In the genomic region with DNA sequence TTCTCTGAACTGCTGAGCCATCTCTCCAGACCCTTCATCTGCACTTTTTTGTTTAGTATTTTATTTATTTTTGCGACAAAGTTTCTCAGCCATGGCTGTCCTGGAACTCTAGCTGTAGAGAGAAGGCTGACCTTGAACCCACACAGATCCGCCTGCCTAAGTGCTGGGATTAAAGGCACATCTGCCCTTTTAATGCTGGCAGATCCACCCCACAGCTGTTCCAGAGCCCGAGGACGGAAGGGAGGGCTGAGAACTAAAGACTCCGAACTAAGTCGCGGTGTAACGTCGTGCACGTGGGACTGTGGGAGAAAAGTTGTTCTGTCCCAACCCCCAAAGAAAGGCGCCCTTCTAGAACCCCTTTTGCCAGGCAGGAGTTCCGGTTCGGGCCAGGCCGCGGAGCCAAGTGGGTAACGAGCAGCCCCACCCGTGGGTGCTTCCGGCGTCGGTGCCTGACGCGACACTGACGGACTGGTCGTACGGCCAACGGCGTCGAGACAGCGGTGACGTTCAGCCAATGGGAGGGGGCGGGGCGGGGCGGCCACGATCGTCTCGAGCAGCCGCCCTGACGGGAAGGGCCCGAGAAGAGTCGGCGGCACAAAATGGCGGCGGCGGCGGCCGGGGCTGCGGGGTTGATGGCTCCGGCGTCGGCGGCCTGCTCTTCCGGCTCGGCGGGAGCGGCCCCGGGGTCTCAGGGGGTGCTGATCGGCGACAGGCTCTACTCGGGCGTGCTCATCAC, we compare ENCODE assay signal across 8 mouse cellular contexts. TPM values are rescaled to one million over a fixed set of nuclear protein-coding genes. Genes with fewer than 3 reads are reported as not detected.
DNase-seq lines count a peak whose midpoint lies in the region; ATAC-seq lines count a peak whose summit lies in the region.

A gene (plus strand): TSS at position 561 of the 736 bp plus-strand sequence.

- peaks cover 72% of the 10 kb centered on the region for H3K36me3 ChIP-seq in hindbrain, embryonic 12.5 days

- WGBS in hindbrain, embryonic 12.5 days = under 1% methylated on average over 41 of the region's 60 CpGs

- H3K27me3 ChIP-seq in hindbrain, embryonic 12.5 days = no peaks in the 10 kb centered on the region

- H3K9ac ChIP-seq in hindbrain, embryonic 12.5 days = peak within 1 kb of the TSS; percentile 98

- H3K27ac ChIP-seq in hindbrain, embryonic 12.5 days = peak within 1 kb of the TSS; percentile 88

- no peaks in the 10 kb centered on the region for H3K9me3 ChIP-seq in hindbrain, embryonic 12.5 days (replicated peaks)

- H3K4me2 ChIP-seq in hindbrain, embryonic 12.5 days (replicated peaks) = peak within 1 kb of the TSS; percentile 82

- peak; percentile 99 for DNase-seq in NIH3T3 (ENCODE audit: low read depth)
- DNase-seq in cerebellum, postnatal 10 days = peak; percentile 95 to 97
- peak; percentile 91 to 92 for DNase-seq in frontal cortex, postnatal 10 days (ENCODE audit: low spot score in 2 of 2)
- peak; percentile 90 to 94 for DNase-seq in layer of hippocampus, postnatal 14 days (ENCODE audit: low spot score in 2 of 2)
- DNase-seq in lung, postnatal 14 days = peak; percentile 93
- DNase-seq in retina, adult 2 months (ENCODE audit: low read depth, low spot score) = peak; percentile 90
- DNase-seq in thymus, postnatal 36 days = peak; percentile 90 to 95

- ATAC-seq in hindbrain, embryonic 12.5 days (ENCODE audit: low FRiP score) = peak; percentile 99

- peak within 1 kb of the TSS; percentile 92 for H3K4me3 ChIP-seq in hindbrain, embryonic 12.5 days

- H3K4me1 ChIP-seq in hindbrain, embryonic 12.5 days = peaks cover 25% of the 10 kb centered on the region

RNA-seq across cellular contexts. Expression of the gene that starts here (rescaled TPM):
- 207 and 217 TPM in 2 replicates for polyA plus RNA-seq in hindbrain, embryonic 12.5 days (2016; fragmentation: Nextera tagmentation; extraction: Ambion mirVana)
- total RNA-seq in layer of hippocampus, postnatal 14 days (2021) = 10 to 100 TPM; 77.7 to 89.3 TPM

Comparison
In these comparisons a context has a peak if more than half of its experiments do, and no peak if none do; other contexts are left out.
1. Peak in every context shown above with its lines: DNase-seq, ATAC-seq, H3K4me3 ChIP-seq and H3K27ac ChIP-seq.